Mouse (Mus musculus): ENCODE measurements at regions not wholly inside any gene's neighbourhood (a gene's known extent, or its start where the extent isn't known, plus 50 kb on each side); places are given as distances from the start of the nearest gene placed in this dataset.

GRCm38 (mm10) chr9:67699846-67700579, 59.2 kb upstream of the C2cd4b start:
- DNase-seq: peak; percentile 71 to 80

- DNase-seq: peak in 1 of 2 experiments; percentile 11
These were observed 50.8 kb upstream of the C2cd4b start for GRCm38 (mm10) chr9:67708246-67708960.

Data from kidney, postnatal 4 days (tissue).